Mouse (Mus musculus): ENCODE measurements around the gene Gba. TPM values are rescaled to one million over a fixed set of nuclear protein-coding genes. Genes with fewer than 3 reads are reported as not detected.

Gene Gba
- total and polyA plus RNA-seq, 3 experiments: 49.1 to 55.0 TPM; not detected in 1

GRCm38 (mm10) chr3:89213803-89214530, 11.2 kb downstream of the Gba start (continued):
- 0 out of 4 replicates have a peak, but pooled peaks of 1 of the 2 experiments have one; percentile 14 for TF ChIP-seq EP300 (IDR thresholded peaks at IDR 0.05; ENCODE audit: low read depth in 1 of 2, low read length in 2 of 2)
- no peak for TF ChIP-seq POLR2AphosphoS5 (IDR thresholded peaks at IDR 0.05; ENCODE audit: borderline replicate concordance, low read depth, low read length)
- TF ChIP-seq HCFC1 (IDR thresholded peaks at IDR 0.05; ENCODE audit: low read depth, low read length): peak; percentile 97
- no peak for TF ChIP-seq CHD1 (IDR thresholded peaks at IDR 0.05; ENCODE audit: low read depth, low read length)

GRCm38 (mm10) chr3:89214681-89215411, 12.1 kb downstream of the Gba start, which contains the start of gene Thbs3:
Gene Thbs3 (plus strand): TSS chr3:89215180.
- DNase-seq (ENCODE audit: low read depth, low spot score): peak; percentile 49

GRCm38 (mm10) chr3:89215853-89216252, 13.1 kb downstream of the Gba start:
- Histone ChIP-seq H3K4me1 (ENCODE audit: control insufficient read depth in 1 of 2, insufficient read depth in 2 of 2, low read length in 2 of 2) (peaks cover 2 to 14% of the 10 kb centered on the region in 2 experiments; a peak in 3 of 4 replicates), H3K27me3 (ENCODE audit: control insufficient read depth in 1 of 2, insufficient read depth in 2 of 2, low read length in 2 of 2) (no peaks in the 10 kb centered on the region), H3K4me3 (ENCODE audit: control insufficient read depth in 1 of 2, insufficient read depth in 1 of 2, low read depth in 2 of 2, low read length in 2 of 2) (no peak overlapping the region), H3K79me2 (ENCODE audit: control insufficient read depth, insufficient read depth, low read length, poor library complexity) (peaks cover 10% of the 10 kb centered on the region), H3K9ac (ENCODE audit: control insufficient read depth, low read depth, low read length, poor library complexity, severe bottlenecking) (no peak overlapping the region), H3K9me3 (replicated peaks; ENCODE audit: insufficient read depth, low read length) (no peaks in the 10 kb centered on the region), H3K36me3 (ENCODE audit: control insufficient read depth in 1 of 2, insufficient read depth in 2 of 2, low read length in 2 of 2) (peaks cover 0 to 10% of the 10 kb centered on the region in 2 experiments; a peak in 2 of 4 replicates), H3K27ac (ENCODE audit: control insufficient read depth, low read depth, low read length) (no peak overlapping the region)
- peak; percentile 95 for DNase-seq (ENCODE audit: low read depth, low spot score)
- TF ChIP-seq ZNF384 (IDR thresholded peaks at IDR 0.05; ENCODE audit: low read depth, low read length) (peak; percentile 56; the same call in 1 of the 2 replicates), CTCF (IDR thresholded peaks at IDR 0.05 in 2 of 3, conservative IDR thresholded peaks at IDR 0.05 in 1 of 3; ENCODE audit: control insufficient read depth in 1 of 3, insufficient read depth in 1 of 3, low read depth in 2 of 3, low read length in 3 of 3, poor library complexity in 1 of 3, severe bottlenecking in 1 of 3) (peak in 2 of 3 experiments; percentile 93 to 99), HCFC1 (IDR thresholded peaks at IDR 0.05; ENCODE audit: low read depth, low read length) (peak; percentile 53; the same call in 1 of the 2 replicates), ZC3H11A (IDR thresholded peaks at IDR 0.05; ENCODE audit: low read depth, low read length) (peak; percentile 97), MEF2A (IDR thresholded peaks at IDR 0.05; ENCODE audit: extremely low read depth, insufficient replicate concordance, low read depth, low read length, poor library complexity, severe bottlenecking) (no peak), TBP (IDR thresholded peaks at IDR 0.05; ENCODE audit: low read depth, low read length) (0 out of 2 replicates have a peak, but pooled peaks have one; percentile 32), GATA1 (IDR thresholded peaks at IDR 0.05; ENCODE audit: low read depth, low read length) (peak; percentile 7; the same call in 1 of the 2 replicates), MYB (IDR thresholded peaks at IDR 0.05; ENCODE audit: low read depth, low read length) (no peak), ETS1 (IDR thresholded peaks at IDR 0.05; ENCODE audit: low read depth, low read length) (0 out of 2 replicates have a peak, but pooled peaks have one; percentile 26), NELFE (IDR thresholded peaks at IDR 0.05; ENCODE audit: low read depth, low read length) (0 out of 2 replicates have a peak, but pooled peaks have one; percentile 6), GABPA (IDR thresholded peaks at IDR 0.05; ENCODE audit: low read depth, low read length) (no peak), SMC3 (IDR thresholded peaks at IDR 0.05; ENCODE audit: low read depth, low read length) (peak; percentile 100), MXI1 (IDR thresholded peaks at IDR 0.05; ENCODE audit: low read depth, low read length) (peak; percentile 77), EP300 (IDR thresholded peaks at IDR 0.05; ENCODE audit: low read depth in 1 of 2, low read length in 2 of 2) (no peak; a peak in 1 of 4 replicates), CHD2 (IDR thresholded peaks at IDR 0.05; ENCODE audit: low read length) (no peak), SIN3A (IDR thresholded peaks at IDR 0.05; ENCODE audit: low read length) (peak; percentile 83), MAZ (IDR thresholded peaks at IDR 0.05; ENCODE audit: low read depth, low read length) (peak; percentile 89), RAD21 (IDR thresholded peaks at IDR 0.05; ENCODE audit: low read depth, low read length) (peak; percentile 96), ZMIZ1 (IDR thresholded peaks at IDR 0.05; ENCODE audit: low read depth, low read length) (no peak), USF1 (IDR thresholded peaks at IDR 0.05; ENCODE audit: low read depth, low read length) (peak; percentile 37; the same call in 1 of the 2 replicates)

More at GRCm38 (mm10) chr3:89214681-89215411, 12.1 kb downstream of the Gba start, which contains the start of gene Thbs3:
- TF ChIP-seq NELFE (IDR thresholded peaks at IDR 0.05; ENCODE audit: low read depth, low read length) (0 out of 2 replicates have a peak, but pooled peaks have one; percentile 9), MXI1 (IDR thresholded peaks at IDR 0.05; ENCODE audit: low read depth, low read length) (peak; percentile 52; the same call in 1 of the 2 replicates), ETS1 (IDR thresholded peaks at IDR 0.05; ENCODE audit: low read depth, low read length) (no peak), ZNF384 (IDR thresholded peaks at IDR 0.05; ENCODE audit: low read depth, low read length) (peak; percentile 77), USF1 (IDR thresholded peaks at IDR 0.05; ENCODE audit: low read depth, low read length) (0 out of 2 replicates have a peak, but pooled peaks have one; percentile 0), SMC3 (IDR thresholded peaks at IDR 0.05; ENCODE audit: low read depth, low read length) (0 out of 2 replicates have a peak, but pooled peaks have one; percentile 1), SIN3A (IDR thresholded peaks at IDR 0.05; ENCODE audit: low read length) (no peak)
- peak within 1 kb of the TSS; percentile 56 for H3K27ac ChIP-seq (ENCODE audit: control insufficient read depth, low read depth, low read length)
- no peaks in the 10 kb centered on the region for H3K27me3 ChIP-seq (ENCODE audit: control insufficient read depth in 1 of 2, insufficient read depth in 2 of 2, low read length in 2 of 2)
- H3K9me3 ChIP-seq (replicated peaks; ENCODE audit: insufficient read depth, low read length): no peaks in the 10 kb centered on the region
- H3K79me2 ChIP-seq (ENCODE audit: control insufficient read depth, insufficient read depth, low read length, poor library complexity): peaks cover 10% of the 10 kb centered on the region
- H3K4me1 ChIP-seq (ENCODE audit: control insufficient read depth in 1 of 2, insufficient read depth in 2 of 2, low read length in 2 of 2): peaks cover 2 to 14% of the 10 kb centered on the region in 2 experiments; a peak in 3 of 4 replicates
- H3K36me3 ChIP-seq (ENCODE audit: control insufficient read depth in 1 of 2, insufficient read depth in 2 of 2, low read length in 2 of 2): peaks cover 0 to 10% of the 10 kb centered on the region in 2 experiments; a peak in 2 of 4 replicates
- H3K4me3 ChIP-seq (ENCODE audit: control insufficient read depth in 1 of 2, insufficient read depth in 1 of 2, low read depth in 2 of 2, low read length in 2 of 2): peak within 1 kb of the TSS; percentile 84 to 98
- H3K9ac ChIP-seq (ENCODE audit: control insufficient read depth, low read depth, low read length, poor library complexity, severe bottlenecking): peak within 1 kb of the TSS; percentile 80
